Mouse (Mus musculus) embryo, embryonic 10 days (tissue): ENCODE results near the gene Xpo4.
A peak's percentile ranks its signal among the peaks of the same experiment; 100 is the strongest.
"Not testable (repeated sequence)": the region's sequence is repeated elsewhere in the genome, so short reads cannot be mapped to it uniquely, and the experiment has no call there.

Source experiments
- DNase-seq: peaks from one replicate; pipeline ENCODE4 v3.0.0-alpha.2; 2015; ENCODE audit warnings: low spot score

The Xpo4 gene

GRCm38 (mm10) chr14:57664822-57665627 lies at the start of gene Xpo4:
Gene Xpo4, minus strand, starts transcription at chr14:57665430.
- peak; percentile 89 for DNase-seq

GRCm38 (mm10) chr14:57712884-57713283 lies 47.7 kb upstream of the Xpo4 start:
- DNase-seq = no peak

- DNase-seq = no peak
Observed at GRCm38 (mm10) chr14:57711059-57711458, 45.8 kb upstream of the Xpo4 start.

GRCm38 (mm10) chr14:57709171-57709570 lies 43.9 kb upstream of the Xpo4 start:
- DNase-seq = peak; percentile 37

- DNase-seq = no peak
Observed at GRCm38 (mm10) chr14:57708580-57708979, 43.4 kb upstream of the Xpo4 start.

- peak; percentile 32 for DNase-seq
Observed at GRCm38 (mm10) chr14:57707100-57707893, 42.1 kb upstream of the Xpo4 start.

GRCm38 (mm10) chr14:57706760-57707099 lies 41.5 kb upstream of the Xpo4 start:
- DNase-seq = no peak

- DNase-seq = no peak
Observed at GRCm38 (mm10) chr14:57705759-57706158, 40.5 kb upstream of the Xpo4 start.

- DNase-seq = no peak
Observed at GRCm38 (mm10) chr14:57705075-57705474, 39.8 kb upstream of the Xpo4 start.

- peak; percentile 15 for DNase-seq
Observed at GRCm38 (mm10) chr14:57701915-57702477, 36.8 kb upstream of the Xpo4 start.

GRCm38 (mm10) chr14:57699461-57699970 lies 34.3 kb upstream of the Xpo4 start:
- no peak for DNase-seq

- DNase-seq = no peak
Observed at GRCm38 (mm10) chr14:57699016-57699415, 33.8 kb upstream of the Xpo4 start.

GRCm38 (mm10) chr14:57696066-57696465 lies 30.8 kb upstream of the Xpo4 start:
- no peak for DNase-seq

- peak; percentile 30 for DNase-seq
Observed at GRCm38 (mm10) chr14:57695550-57695949, 30.3 kb upstream of the Xpo4 start.

- no peak for DNase-seq
Observed at GRCm38 (mm10) chr14:57694246-57694645, 29.0 kb upstream of the Xpo4 start.

- no peak for DNase-seq
Observed at GRCm38 (mm10) chr14:57692517-57693130, 27.4 kb upstream of the Xpo4 start.

- DNase-seq = no peak
Observed at GRCm38 (mm10) chr14:57691316-57691715, 26.1 kb upstream of the Xpo4 start.

- DNase-seq = no peak
Observed at GRCm38 (mm10) chr14:57690681-57691080, 25.5 kb upstream of the Xpo4 start.

GRCm38 (mm10) chr14:57688066-57688465 lies 22.8 kb upstream of the Xpo4 start:
- not testable (repeated sequence) for DNase-seq

GRCm38 (mm10) chr14:57687441-57687840 lies 22.2 kb upstream of the Xpo4 start:
- DNase-seq = no peak

- DNase-seq = no peak
Observed at GRCm38 (mm10) chr14:57686647-57687046, 21.4 kb upstream of the Xpo4 start.

- peak; percentile 69 for DNase-seq
Observed at GRCm38 (mm10) chr14:57684579-57684978, 19.3 kb upstream of the Xpo4 start.
